Mouse (Mus musculus): ENCODE results near the gene Zfc3h1. TPM values are rescaled to one million over a fixed set of nuclear protein-coding genes. Genes with fewer than 3 reads are reported as not detected.
A peak's percentile ranks its signal among the peaks of the same experiment; 100 is the strongest.

Zfc3h1 gene
- polyA plus RNA-seq, 1 experiment: 105 TPM

GRCm38 (mm10) chr10:115354553-115354952, 30.2 kb upstream of the Zfc3h1 start:
- no peak overlapping the region for H3K4me3 ChIP-seq (ENCODE audit: insufficient read depth, low read length)
- TF ChIP-seq CTCF (IDR thresholded peaks at IDR 0.05; ENCODE audit: extremely low read depth, insufficient read depth, low read length) (no peak), POLR2A (IDR thresholded peaks at IDR 0.05; ENCODE audit: extremely low read depth, insufficient read depth, low read length) (no peak)
- no peak overlapping the region for H3K27ac ChIP-seq (ENCODE audit: insufficient read depth, low read length)
- H3K4me1 ChIP-seq (ENCODE audit: control insufficient read depth, insufficient read depth, low read length): no peaks in the 10 kb centered on the region

- TF ChIP-seq POLR2A (IDR thresholded peaks at IDR 0.05; ENCODE audit: extremely low read depth, insufficient read depth, low read length): no peak
- TF ChIP-seq CTCF (IDR thresholded peaks at IDR 0.05; ENCODE audit: extremely low read depth, insufficient read depth, low read length): no peak
- Histone ChIP-seq H3K4me1 (ENCODE audit: control insufficient read depth, insufficient read depth, low read length) (no peaks in the 10 kb centered on the region), H3K4me3 (ENCODE audit: insufficient read depth, low read length) (no peak overlapping the region), H3K27ac (ENCODE audit: insufficient read depth, low read length) (no peak overlapping the region)
Measured at GRCm38 (mm10) chr10:115355016-115355415, 29.7 kb upstream of the Zfc3h1 start.

- no peak for TF ChIP-seq POLR2A (IDR thresholded peaks at IDR 0.05; ENCODE audit: extremely low read depth, insufficient read depth, low read length)
- no peak for TF ChIP-seq CTCF (IDR thresholded peaks at IDR 0.05; ENCODE audit: extremely low read depth, insufficient read depth, low read length)
- Histone ChIP-seq H3K27ac (ENCODE audit: insufficient read depth, low read length) (no peak overlapping the region), H3K4me3 (ENCODE audit: insufficient read depth, low read length) (no peak overlapping the region), H3K4me1 (ENCODE audit: control insufficient read depth, insufficient read depth, low read length) (peaks cover 1% of the 10 kb centered on the region)
Measured at GRCm38 (mm10) chr10:115356106-115356505, 28.7 kb upstream of the Zfc3h1 start.

- Histone ChIP-seq H3K4me3 (ENCODE audit: insufficient read depth, low read length) (no peak overlapping the region), H3K4me1 (ENCODE audit: control insufficient read depth, insufficient read depth, low read length) (peaks cover 2% of the 10 kb centered on the region), H3K27ac (ENCODE audit: insufficient read depth, low read length) (no peak overlapping the region)
- TF ChIP-seq POLR2A (IDR thresholded peaks at IDR 0.05; ENCODE audit: extremely low read depth, insufficient read depth, low read length) (no peak), CTCF (IDR thresholded peaks at IDR 0.05; ENCODE audit: extremely low read depth, insufficient read depth, low read length) (no peak)
Measured at GRCm38 (mm10) chr10:115358216-115358919, 26.4 kb upstream of the Zfc3h1 start.

GRCm38 (mm10) chr10:115359066-115359465, 25.7 kb upstream of the Zfc3h1 start:
- no peak overlapping the region for H3K27ac ChIP-seq (ENCODE audit: insufficient read depth, low read length)
- TF ChIP-seq CTCF (IDR thresholded peaks at IDR 0.05; ENCODE audit: extremely low read depth, insufficient read depth, low read length) (no peak), POLR2A (IDR thresholded peaks at IDR 0.05; ENCODE audit: extremely low read depth, insufficient read depth, low read length) (no peak)
- H3K4me3 ChIP-seq (ENCODE audit: insufficient read depth, low read length): no peak overlapping the region
- H3K4me1 ChIP-seq (ENCODE audit: control insufficient read depth, insufficient read depth, low read length): peaks cover 2% of the 10 kb centered on the region

- Histone ChIP-seq H3K4me3 (ENCODE audit: insufficient read depth, low read length) (peak within 1 kb of the TSS; percentile 92), H3K27ac (ENCODE audit: insufficient read depth, low read length) (peak within 1 kb of the TSS; percentile 16; the same call in 1 of the 2 replicates), H3K4me1 (ENCODE audit: control insufficient read depth, insufficient read depth, low read length) (peaks cover 2% of the 10 kb centered on the region)
- TF ChIP-seq CTCF (IDR thresholded peaks at IDR 0.05; ENCODE audit: extremely low read depth, insufficient read depth, low read length): no peak
- peak; percentile 90 for TF ChIP-seq POLR2A (IDR thresholded peaks at IDR 0.05; ENCODE audit: extremely low read depth, insufficient read depth, low read length)
Measured at GRCm38 (mm10) chr10:115361840-115362622, 22.7 kb upstream of the Zfc3h1 start, which contains the start of gene Tmem19. TSS of gene Tmem19 (minus strand) at chr10:115362501.

GRCm38 (mm10) chr10:115362623-115362964, 22.2 kb upstream of the Zfc3h1 start:
- no peak for TF ChIP-seq POLR2A (IDR thresholded peaks at IDR 0.05; ENCODE audit: extremely low read depth, insufficient read depth, low read length)
- TF ChIP-seq CTCF (IDR thresholded peaks at IDR 0.05; ENCODE audit: extremely low read depth, insufficient read depth, low read length): no peak
- peaks cover 2% of the 10 kb centered on the region for H3K4me1 ChIP-seq (ENCODE audit: control insufficient read depth, insufficient read depth, low read length)
- H3K4me3 ChIP-seq (ENCODE audit: insufficient read depth, low read length): peak overlapping the region; percentile 92
- no peak overlapping the region for H3K27ac ChIP-seq (ENCODE audit: insufficient read depth, low read length)

GRCm38 (mm10) chr10:115363151-115363550, 21.6 kb upstream of the Zfc3h1 start:
- Histone ChIP-seq H3K27ac (ENCODE audit: insufficient read depth, low read length) (no peak overlapping the region), H3K4me3 (ENCODE audit: insufficient read depth, low read length) (no peak overlapping the region; the same call in 1 of the 2 replicates), H3K4me1 (ENCODE audit: control insufficient read depth, insufficient read depth, low read length) (peaks cover 2% of the 10 kb centered on the region)
- no peak for TF ChIP-seq POLR2A (IDR thresholded peaks at IDR 0.05; ENCODE audit: extremely low read depth, insufficient read depth, low read length)
- no peak for TF ChIP-seq CTCF (IDR thresholded peaks at IDR 0.05; ENCODE audit: extremely low read depth, insufficient read depth, low read length)

GRCm38 (mm10) chr10:115381506-115382084, 3.2 kb upstream of the Zfc3h1 start:
- peaks cover 4% of the 10 kb centered on the region for H3K4me1 ChIP-seq (ENCODE audit: control insufficient read depth, insufficient read depth, low read length)
- no peak overlapping the region for H3K4me3 ChIP-seq (ENCODE audit: insufficient read depth, low read length)
- TF ChIP-seq POLR2A (IDR thresholded peaks at IDR 0.05; ENCODE audit: extremely low read depth, insufficient read depth, low read length): no peak
- TF ChIP-seq CTCF (IDR thresholded peaks at IDR 0.05; ENCODE audit: extremely low read depth, insufficient read depth, low read length): no peak
- H3K27ac ChIP-seq (ENCODE audit: insufficient read depth, low read length): no peak overlapping the region
